Mouse (Mus musculus) hindbrain, embryonic 12.5 days (tissue): ENCODE results near the gene Gm2244. TPM values are rescaled to one million over a fixed set of nuclear protein-coding genes. Genes with fewer than 3 reads are reported as not detected.
"Not testable (repeated sequence)": the region's sequence is repeated elsewhere in the genome, so short reads cannot be mapped to it uniquely, and the experiment has no call there.

Experiments used
- ATAC-seq: fragments of 200-750 bp; cut with Nextera tagmentation; 2 replicates; pipeline ENCODE4 v1.8.0; 2017; ENCODE audit warnings: moderate TSS enrichment; ENCODE audit not compliant: low FRiP score
- H3K27ac ChIP-seq: fragments of 300-500 bp; sonication (generic); 2 replicates; pipeline ENCODE4 v1.5.1; 2016; ENCODE audit warnings: mild to moderate bottlenecking
- H3K27me3 ChIP-seq: fragments of 300-500 bp; sonication (generic); 2 replicates; pipeline ENCODE4 v1.6.1; 2016; ENCODE audit warnings: mild to moderate bottlenecking
- H3K36me3 ChIP-seq: fragments of 300-500 bp; sonication (generic); 2 replicates; pipeline ENCODE4 v1.6.1; 2016; ENCODE audit warnings: mild to moderate bottlenecking
- H3K4me1 ChIP-seq: fragments of 300-500 bp; sonication (generic); 2 replicates; pipeline ENCODE4 v1.6.1; 2016
- H3K4me2 ChIP-seq: fragments of 300-500 bp; sonication (generic); replicated peaks from 2 replicates; pipeline ENCODE4 v1.6.1; 2016; ENCODE audit warnings: mild to moderate bottlenecking
- H3K4me3 ChIP-seq: fragments of 300-500 bp; sonication (generic); 2 replicates; pipeline ENCODE4 v1.5.1; 2016; ENCODE audit warnings: mild to moderate bottlenecking
- H3K9ac ChIP-seq: fragments of 300-500 bp; sonication (generic); 2 replicates; pipeline ENCODE4 v1.6.1; 2016; ENCODE audit warnings: mild to moderate bottlenecking, moderate library complexity
- H3K9me3 ChIP-seq: fragments of 300-500 bp; sonication (generic); replicated peaks from 2 replicates; pipeline ENCODE4 v1.6.1; 2016; ENCODE audit warnings: mild to moderate bottlenecking
- WGBS: fragments of 180-500 bp; shearing (Covaris S2); methylation state at CpG from one replicate; pipeline ENCODE4 v1.1.7; 2016; 5-methylcytosine and 5-hydroxymethylcytosine counted together
- polyA plus RNA-seq: library from polyadenylated mRNA; unstranded; fragments of >200 nt; fragmentation: Nextera tagmentation; extraction: Ambion mirVana; gene quantifications from 2 replicates; pipeline ENCODE4 v1.2.1, GENCODE M21; 2016

The Gm2244 gene
- polyA plus RNA-seq = 0.18 and 0.25 TPM in 2 replicates

DNA sequence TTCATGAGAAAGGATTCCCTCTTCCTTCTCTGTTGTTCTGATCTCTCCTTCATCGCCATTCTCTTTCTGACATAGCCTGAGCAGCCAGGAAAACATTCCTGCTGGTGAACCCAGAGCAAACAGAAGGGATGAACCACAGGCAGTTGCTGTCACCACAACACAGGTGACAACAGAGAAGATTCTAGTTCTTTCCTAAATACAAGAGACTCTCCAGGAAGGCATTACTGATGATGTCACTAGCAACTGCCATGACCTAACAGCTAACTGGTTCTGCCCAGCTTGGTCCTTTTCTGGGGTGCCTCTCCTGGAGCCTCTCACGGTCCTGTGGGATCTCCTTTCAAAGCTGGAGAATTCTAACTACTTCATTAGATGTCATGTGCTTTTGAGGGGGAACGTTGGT is at the start of gene Gm2244:
Gm2244 (minus strand) TSS at position 101 of the 400 bp plus-strand sequence.
- H3K27me3 ChIP-seq, H3K27ac ChIP-seq, H3K36me3 ChIP-seq, H3K9me3 ChIP-seq, H3K4me3 ChIP-seq, H3K4me2 ChIP-seq, H3K9ac ChIP-seq, ATAC-seq, H3K4me1 ChIP-seq: not testable (repeated sequence)
- 95% methylated on average over 1 of the region's 3 CpGs for WGBS

- not testable (repeated sequence) for H3K36me3 ChIP-seq, H3K27me3 ChIP-seq, H3K4me1 ChIP-seq, ATAC-seq, H3K9me3 ChIP-seq
- WGBS = 0% methylated on average over 26 of the region's 62 CpGs
- H3K9ac ChIP-seq = peak within 1 kb of the TSS; percentile 68
- H3K4me2 ChIP-seq = peak within 1 kb of the TSS; percentile 51
- peak within 1 kb of the TSS; percentile 52 for H3K4me3 ChIP-seq
- H3K27ac ChIP-seq = peak within 1 kb of the TSS; percentile 64; the same call in 1 of the 2 replicates
Measured at GRCm38 (mm10) chr14:19584804-19585667, 35.3 kb upstream of the Gm2244 start, which contains the start of gene Gm2237. Gm2237 (minus strand) TSS chr14:19585135.

Other genes starting within 250 kb of the Gm2244 start
- gene Gm21738, start 131.0 kb downstream of the Gm2244 start, polyA plus RNA-seq = 2.8 and 2.9 TPM in 2 replicates
- 3.9 and 4.3 TPM in 2 replicates for gene Gm2237, start 35.2 kb upstream of the Gm2244 start, polyA plus RNA-seq
- gene Gm5458, start 52.6 kb upstream of the Gm2244 start, polyA plus RNA-seq = not detected in 2 replicates
- 68.8 and 78.8 TPM in 2 replicates for gene Nid2, start 201.3 kb upstream of the Gm2244 start, polyA plus RNA-seq